Mouse (Mus musculus): ENCODE data around the gene Cyp4a31.

GRCm38 (mm10) chr4:115614005-115614404 is 50.6 kb downstream of the Cyp4a31 start:
- no peak for TF ChIP-seq CTCF (IDR thresholded peaks at IDR 0.05; ENCODE audit: low read depth)
- no peak for TF ChIP-seq EP300 (IDR thresholded peaks at IDR 0.05; ENCODE audit: low read depth)
